Mouse (Mus musculus) bone marrow, adult 2 months (tissue): ENCODE measurements around the gene Hivep3.

Experiments
- CTCF ChIP-seq: fragments of 200-500 bp; IDR thresholded peaks from 2 replicates; pipeline ENCODE4 v1.5.1; 2011; ENCODE audit warnings: low read length, control low read depth; ENCODE audit not compliant: control insufficient read depth, insufficient read depth
- POLR2A ChIP-seq: fragments of 200-500 bp; IDR thresholded peaks from 2 replicates; pipeline ENCODE4 v1.6.1; 2011; ENCODE audit warnings: low read depth, mild to moderate bottlenecking, control low read depth, low read length, borderline replicate concordance; ENCODE audit not compliant: control insufficient read depth

DNA sequence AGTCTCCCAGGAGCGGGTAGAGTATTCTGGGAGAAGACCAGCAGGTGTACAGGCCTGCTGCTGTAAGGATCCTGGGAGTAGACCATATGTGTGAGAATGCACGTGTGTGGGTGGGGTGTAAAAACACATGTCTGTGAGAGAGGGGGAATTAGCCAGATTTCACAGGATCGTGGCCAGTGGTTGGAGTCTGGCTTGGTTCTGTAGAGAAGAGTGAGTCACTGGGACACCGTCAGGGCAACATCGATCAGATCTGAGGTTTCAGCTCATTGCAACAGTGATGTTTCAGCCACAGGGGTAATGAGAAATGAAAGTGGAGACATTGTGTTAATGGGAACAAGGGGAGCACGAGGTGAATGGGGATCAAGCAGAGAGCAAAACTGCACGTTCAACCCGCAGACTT is 189.4 kb downstream of the Hivep3 start:
- TF ChIP-seq POLR2A (no peak), CTCF (no peak)
